12 mouse cellular contexts compared by ENCODE assay signal in the genomic region with DNA sequence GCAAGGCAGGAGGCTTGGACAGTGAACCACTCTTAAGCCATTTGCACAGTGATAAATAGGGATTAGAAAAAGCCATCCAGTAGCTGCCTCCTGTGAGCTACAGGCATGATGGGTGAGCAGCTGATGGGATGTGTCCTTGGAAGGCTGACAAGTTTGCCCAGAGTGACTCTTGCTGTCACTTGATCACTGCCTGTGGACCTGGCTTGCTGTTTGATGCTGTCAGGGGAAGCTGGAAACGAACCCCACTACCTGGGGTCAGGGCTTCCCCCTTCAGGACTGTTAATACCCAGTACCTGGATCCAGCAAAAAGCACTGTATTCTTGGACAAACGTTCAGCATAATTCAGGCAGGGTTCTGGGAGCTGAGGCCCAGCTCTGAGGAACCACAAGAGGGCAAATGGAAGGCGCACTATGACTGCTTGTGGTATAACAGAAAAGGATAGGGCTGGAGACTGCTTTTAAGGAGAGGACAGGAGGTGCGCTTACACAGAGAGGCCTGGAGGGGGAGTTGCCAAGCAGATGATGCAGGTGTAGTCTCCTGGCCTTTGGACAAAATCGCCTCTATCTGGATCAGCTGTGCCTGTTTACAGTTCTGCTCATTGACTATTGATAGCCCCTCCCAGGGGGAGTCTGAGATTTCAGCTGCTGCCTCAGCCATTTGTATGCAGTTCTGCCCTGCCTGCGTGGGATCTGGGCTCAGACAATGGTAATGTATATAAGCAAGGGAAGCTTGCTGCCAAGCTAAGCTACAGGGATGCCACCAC. TPM values are rescaled to one million over a fixed set of nuclear protein-coding genes. Genes with fewer than 3 reads are reported as not detected.
A peak's percentile ranks its signal among the peaks of the same experiment; 100 is the strongest.
DNase-seq lines count a peak whose midpoint lies in the region; ATAC-seq and TF ChIP-seq lines count a peak whose summit lies in the region.
"Had no signal": no experiment of that assay in that cellular context is flagged by ENCODE, and none has a peak within 500 bp of the region (broad histone marks: within the 10 kb centered on the region; RNA-seq: fewer than 3 reads in every experiment).

No protein-coding gene starts in this region.

- H3K36me3 ChIP-seq in kidney, postnatal 0 days (ENCODE audit: insufficient read depth, low read length): peaks cover 13% of the 10 kb centered on the region; the same call in 1 of the 2 replicates
- peaks cover 31 to 44% of the 10 kb centered on the region in 2 experiments for H3K36me3 ChIP-seq in CH12.LX (replicated peaks in 1 of 2; ENCODE audit: control insufficient read depth in 1 of 2, insufficient read depth in 1 of 2, low read length in 1 of 2)
- peaks cover 22% of the 10 kb centered on the region for H3K36me3 ChIP-seq in midbrain, embryonic 13.5 days

- peak; percentile 25; the same call in 1 of the 2 replicates for TF ChIP-seq POLR2A in CH12.LX (IDR thresholded peaks at IDR 0.05; ENCODE audit: low read depth, low read length)
- no peak for TF ChIP-seq POLR2A in brain, embryonic 14.5 days (IDR thresholded peaks at IDR 0.05; ENCODE audit: borderline replicate concordance, extremely low read depth, insufficient read depth, insufficient read length, poor library complexity, severe bottlenecking)

- no peak overlapping the region for H3K27ac ChIP-seq in kidney, postnatal 0 days
- H3K27ac ChIP-seq in CH12.LX (ENCODE audit: insufficient read depth, low read depth): no peak overlapping the region
- no peak overlapping the region for H3K27ac ChIP-seq in midbrain, embryonic 13.5 days
- H3K27ac ChIP-seq: embryonic facial prominence, embryonic 13.5 days; heart, embryonic 13.5 days; liver, embryonic 13.5 days had no signal

- 56% methylated on average over 6 of the region's 6 CpGs for WGBS in kidney, postnatal 0 days
- 36% methylated on average over 6 of the region's 6 CpGs for WGBS in midbrain, embryonic 13.5 days

- H3K9ac ChIP-seq in kidney, postnatal 0 days (ENCODE audit: low read depth, low read length): no peak overlapping the region
- H3K9ac ChIP-seq in CH12.LX (ENCODE audit: insufficient read depth, low read depth): no peak overlapping the region
- H3K9ac ChIP-seq in midbrain, embryonic 13.5 days (replicated peaks): no peak overlapping the region
- H3K9ac ChIP-seq: embryonic facial prominence, embryonic 13.5 days; heart, embryonic 13.5 days; liver, embryonic 13.5 days had no signal

- peak; percentile 37 for TF ChIP-seq CTCF in kidney, postnatal 0 days (IDR thresholded peaks at IDR 0.05; ENCODE audit: low read depth)
- TF ChIP-seq CTCF in CH12.LX (conservative IDR thresholded peaks at IDR 0.05 in 1 of 2, IDR thresholded peaks at IDR 0.05 in 1 of 2; ENCODE audit: low read depth in 2 of 2, low read length in 2 of 2): peak; percentile 16 to 54; a peak in 2 of 4 replicates
- TF ChIP-seq CTCF in brain, embryonic 14.5 days (IDR thresholded peaks at IDR 0.05; ENCODE audit: borderline replicate concordance, extremely low read depth, insufficient read depth, insufficient read length): no peak

- no peak for TF ChIP-seq EP300 in CH12.LX (IDR thresholded peaks at IDR 0.05; ENCODE audit: low read length)

- H3K4me3 ChIP-seq in kidney, postnatal 0 days (replicated peaks; ENCODE audit: low read depth, low read length): no peak overlapping the region
- no peak overlapping the region for H3K4me3 ChIP-seq in CH12.LX (replicated peaks in 1 of 3; ENCODE audit: low read depth in 2 of 3, low read length in 2 of 3, poor library complexity in 1 of 3)
- H3K4me3 ChIP-seq in midbrain, embryonic 13.5 days (replicated peaks): no peak overlapping the region
- H3K4me3 ChIP-seq: embryonic facial prominence, embryonic 13.5 days; heart, embryonic 13.5 days; liver, embryonic 13.5 days had no signal

- H3K4me2 ChIP-seq in kidney, postnatal 0 days (ENCODE audit: low read length): no peak overlapping the region
- no peak overlapping the region for H3K4me2 ChIP-seq in CH12.LX (ENCODE audit: insufficient read depth, low read depth, poor library complexity, severe bottlenecking)
- H3K4me2 ChIP-seq in midbrain, embryonic 13.5 days (replicated peaks): no peak overlapping the region
- H3K4me2 ChIP-seq: embryonic facial prominence, embryonic 13.5 days; heart, embryonic 13.5 days; liver, embryonic 13.5 days had no signal

- peaks cover 7% of the 10 kb centered on the region; the same call in 1 of the 2 replicates for H3K4me1 ChIP-seq in kidney, postnatal 0 days (replicated peaks; ENCODE audit: insufficient read depth, low read length)
- H3K4me1 ChIP-seq in CH12.LX (ENCODE audit: control insufficient read depth in 1 of 2, insufficient read depth in 2 of 2): peaks cover 16 to 56% of the 10 kb centered on the region in 2 experiments
- peaks cover 28% of the 10 kb centered on the region for H3K4me1 ChIP-seq in midbrain, embryonic 13.5 days (replicated peaks)

- H3K27me3 ChIP-seq in kidney, postnatal 0 days (ENCODE audit: insufficient read depth, low read length): no peaks in the 10 kb centered on the region
- H3K27me3 ChIP-seq in CH12.LX (replicated peaks): no peaks in the 10 kb centered on the region
- H3K27me3 ChIP-seq in midbrain, embryonic 13.5 days: 0 out of 2 replicates have a peak, but pooled peaks cover 4% of the 10 kb centered on the region
- H3K27me3 ChIP-seq: embryonic facial prominence, embryonic 13.5 days; heart, embryonic 13.5 days; liver, embryonic 13.5 days had no signal

- dilution Hi-C loops in CH12.LX (cut with MboI; ENCODE audit: extremely low pct_ligation_motif_present, extremely low pct_unique_long_range_greater_than_20kb, low sequenced_read_pairs): no loop called here

- no peak for ATAC-seq in kidney, postnatal 0 days (replicated peaks; ENCODE audit: low FRiP score, low read depth)
- peak; percentile 36; the same call in 1 of the 2 replicates for ATAC-seq in midbrain, embryonic 13.5 days

- TF ChIP-seq RAD21 in CH12.LX (IDR thresholded peaks at IDR 0.05; ENCODE audit: low read depth, low read length): peak; percentile 3; the same call in 1 of the 2 replicates

- in situ Hi-C loops in CH12.LX (cut with MboI; ENCODE audit: low pct_ligation_motif_present, low pct_unique_long_range_greater_than_20kb, low sequenced_read_pairs): loop anchor here (25.0 kb wide), 1 partner anchor 452 kb away; no protein-coding TSS in a partner anchor

- no peaks in the 10 kb centered on the region for H3K79me2 ChIP-seq in CH12.LX (replicated peaks; ENCODE audit: control insufficient read depth, extremely low read depth, insufficient read depth, poor library complexity, severe bottlenecking)

- no peaks in the 10 kb centered on the region for H3K9me3 ChIP-seq in kidney, postnatal 0 days (replicated peaks; ENCODE audit: low read length)
- H3K9me3 ChIP-seq in CH12.LX (replicated peaks; ENCODE audit: low read length): no peaks in the 10 kb centered on the region
- H3K9me3 ChIP-seq in midbrain, embryonic 13.5 days: no peaks in the 10 kb centered on the region
- H3K9me3 ChIP-seq: embryonic facial prominence, embryonic 13.5 days; heart, embryonic 13.5 days; liver, embryonic 13.5 days had no signal

- peak; percentile 32 for DNase-seq in kidney, postnatal 0 days (ENCODE audit: low spot score)
- DNase-seq in kidney, adult 8-10 months: no peak
- DNase-seq in CH12.LX (ENCODE audit: extremely low read depth): no peak
- DNase-seq in brain, embryonic 14.5 days (ENCODE audit: low read depth): peak; percentile 42
- DNase-seq in cerebellum, adult 18-20 months: no peak
- DNase-seq in adrenal gland, adult 8-10 months: no peak
- no peak for DNase-seq in heart, postnatal 4 days
- DNase-seq: adrenal gland, adult 2 months; liver, embryonic 13.5 days had no signal

TF ChIP-seq in CH12.LX, 34 proteins besides CTCF, POLR2A, EP300 and RAD21:
- TF ChIP-seq SMC3 (IDR thresholded peaks at IDR 0.05; ENCODE audit: low read depth, low read length) (peak; percentile 21), CHD1 (IDR thresholded peaks at IDR 0.05; ENCODE audit: low read depth, low read length) (no peak), GABPA (IDR thresholded peaks at IDR 0.05; ENCODE audit: insufficient replicate concordance, low read depth, low read length) (no peak), POLR2AphosphoS2 (IDR thresholded peaks at IDR 0.05; ENCODE audit: low read depth, low read length) (peak; percentile 15; the same call in 1 of the 2 replicates), MAZ (IDR thresholded peaks at IDR 0.05; ENCODE audit: low read depth, low read length) (no peak)

RNA-seq across cellular contexts. Expression of gene Isg20, which starts 2.7 kb away (rescaled TPM):
- polyA plus RNA-seq in kidney, postnatal 0 days (2015; fragmentation: Nextera tagmentation; extraction: Ambion mirVana): 2.3 and 2.8 TPM in 2 replicates
- total RNA-seq in CH12.LX (2012; rRNA removed) (35.0 and 44.2 TPM in 2 replicates), CH12.LX (2014; rRNA removed) (5.6 and 6.9 TPM in 2 replicates)
- 19.9 and 21.3 TPM in 2 replicates for polyA plus RNA-seq in CH12.LX (2012; ENCODE audit: insufficient read length, low read depth)
- 1.4 and 1.8 TPM in 2 replicates for polyA plus RNA-seq in brain, embryonic 14.5 days (2012; rRNA removed)
- 0.21 and 0.40 TPM in 2 replicates for polyA plus RNA-seq in midbrain, embryonic 13.5 days (2015; fragmentation: Nextera tagmentation; extraction: Ambion mirVana)
- 10 to 100 TPM in 1 of 4 experiments, 1 to 10 TPM in 3; 5.0 to 10.9 (median 7.5) TPM for total RNA-seq in adrenal gland, adult 8-10 months (2022)
- 1 to 10 TPM; 3.1 to 6.4 TPM for total RNA-seq in heart, postnatal 4 days (2021)

RNA-seq across cellular contexts. Expression of gene Aen, which starts 14.9 kb away (rescaled TPM):
- polyA plus RNA-seq in kidney, postnatal 0 days (2015; fragmentation: Nextera tagmentation; extraction: Ambion mirVana): 33.1 and 37.5 TPM in 2 replicates
- total RNA-seq in CH12.LX (2012; rRNA removed): 69.1 and 93.5 TPM in 2 replicates
- 72.9 and 73.3 TPM in 2 replicates for total RNA-seq in CH12.LX (2014; rRNA removed)
- polyA plus RNA-seq in CH12.LX (2012; ENCODE audit: insufficient read length, low read depth): 74.2 and 88.9 TPM in 2 replicates
- 34.3 and 34.7 TPM in 2 replicates for polyA plus RNA-seq in brain, embryonic 14.5 days (2012; rRNA removed)
- polyA plus RNA-seq in midbrain, embryonic 13.5 days (2015; fragmentation: Nextera tagmentation; extraction: Ambion mirVana): 47.0 and 49.9 TPM in 2 replicates
- 10 to 100 TPM; 45.0 to 51.0 (median 50.0) TPM for total RNA-seq in adrenal gland, adult 8-10 months (2022)
- total RNA-seq in heart, postnatal 4 days (2021): 10 to 100 TPM; 33.4 to 33.7 TPM

Comparison
In these comparisons a context has a peak if more than half of its experiments do, and no peak if none do; other contexts are left out.
1. DNase-seq: peak in kidney, postnatal 0 days (single experiment) and brain, embryonic 14.5 days (single experiment); none in kidney, adult 8-10 months (0 of 2), CH12.LX (single experiment), cerebellum, adult 18-20 months (0 of 2), adrenal gland, adult 8-10 months (single experiment) and heart, postnatal 4 days (single experiment).